Mouse (Mus musculus): ENCODE measurements at regions not wholly inside any gene's neighbourhood (a gene's known extent, or its start where the extent isn't known, plus 50 kb on each side); places are given as distances from the start of the nearest gene placed in this dataset.

- TF ChIP-seq CTCF (IDR thresholded peaks at IDR 0.05; ENCODE audit: insufficient read depth, low read length) (no peak), POLR2A (IDR thresholded peaks at IDR 0.05; ENCODE audit: borderline replicate concordance, extremely low read depth, low read depth, low read length) (no peak)
These were observed 529.0 kb downstream of the Defb40 start for GRCm38 (mm10) chr8:18449015-18449414.
